Mouse (Mus musculus): ENCODE measurements around the gene Txnip. TPM values are rescaled to one million over a fixed set of nuclear protein-coding genes. Genes with fewer than 3 reads are reported as not detected.
A peak's percentile ranks its signal among the peaks of the same experiment; 100 is the strongest.
"Not testable (repeated sequence)": the region's sequence is repeated elsewhere in the genome, so short reads cannot be mapped to it uniquely, and the experiment has no call there.

Txnip gene
- total RNA-seq, 1 experiment from 2014 or later: 575 TPM

- peak; percentile 91 for ATAC-seq (replicated peaks; ENCODE audit: insufficient number of reproducible peaks, low FRiP score, low TSS enrichment, poor library complexity, severe bottlenecking)
Observed at GRCm38 (mm10) chr3:96600639-96601250, 43.0 kb downstream of the Txnip start, which contains the start of gene Lix1l. TSS of gene Lix1l (plus strand) at chr3:96601149.

GRCm38 (mm10) chr3:96601251-96601787 lies 43.6 kb downstream of the Txnip start:
- ATAC-seq (replicated peaks; ENCODE audit: insufficient number of reproducible peaks, low FRiP score, low TSS enrichment, poor library complexity, severe bottlenecking): no peak

GRCm38 (mm10) chr3:96601941-96602703 lies 44.4 kb downstream of the Txnip start:
- no peak for ATAC-seq (replicated peaks; ENCODE audit: insufficient number of reproducible peaks, low FRiP score, low TSS enrichment, poor library complexity, severe bottlenecking)

GRCm38 (mm10) chr3:96602704-96603084 lies 44.9 kb downstream of the Txnip start:
- no peak for ATAC-seq (replicated peaks; ENCODE audit: insufficient number of reproducible peaks, low FRiP score, low TSS enrichment, poor library complexity, severe bottlenecking)

- no peak for ATAC-seq (replicated peaks; ENCODE audit: insufficient number of reproducible peaks, low FRiP score, low TSS enrichment, poor library complexity, severe bottlenecking)
Observed at GRCm38 (mm10) chr3:96603311-96603710, 45.6 kb downstream of the Txnip start.

GRCm38 (mm10) chr3:96606007-96606406 lies 48.2 kb downstream of the Txnip start:
- ATAC-seq (replicated peaks; ENCODE audit: insufficient number of reproducible peaks, low FRiP score, low TSS enrichment, poor library complexity, severe bottlenecking): not testable (repeated sequence)

- ATAC-seq (replicated peaks; ENCODE audit: insufficient number of reproducible peaks, low FRiP score, low TSS enrichment, poor library complexity, severe bottlenecking): no peak
Observed at GRCm38 (mm10) chr3:96606618-96607017, 48.9 kb downstream of the Txnip start.

Other genes starting within 250 kb of the Txnip start
- gene BC107364, start 105.7 kb upstream of the Txnip start, total RNA-seq (2017): not detected in 3 replicates
- 0.64 TPM in 1 of 3 replicates, not detected in the others for gene Hfe2, start 32.8 kb upstream of the Txnip start, total RNA-seq (2017)
- not detected in 3 replicates for gene Gm16253, start 19.0 kb downstream of the Txnip start, total RNA-seq (2017)
- gene Polr3gl, start 36.2 kb downstream of the Txnip start, total RNA-seq (2017): 75.3 to 86.8 TPM (median 84.0 TPM) in 3 replicates
- gene Ankrd34a, start 38.7 kb downstream of the Txnip start, total RNA-seq (2017): not detected in 3 replicates
- gene Lix1l, start 43.2 kb downstream of the Txnip start, total RNA-seq (2017): 0.68 to 0.95 TPM in 2 of 3 replicates, not detected in the other
- gene Rbm8a, start 72.0 kb downstream of the Txnip start, total RNA-seq (2017): 41.2 to 53.1 TPM (median 49.7 TPM) in 3 replicates
- 11.2 to 27.1 TPM (median 22.5 TPM) in 3 replicates for gene Pex11b, start 77.4 kb downstream of the Txnip start, total RNA-seq (2017)
- 0.19 TPM in 1 of 3 replicates, not detected in the others for gene Gm42957, start 77.5 kb downstream of the Txnip start, total RNA-seq (2017)
- 0.21 to 1.2 TPM (median 0.38 TPM) in 3 replicates for gene Itga10, start 87.6 kb downstream of the Txnip start, total RNA-seq (2017)
- 0.21 to 0.68 TPM (median 0.38 TPM) in 3 replicates for gene Ankrd35, start 112.2 kb downstream of the Txnip start, total RNA-seq (2017)
- 6.2 to 29.1 TPM (median 14.9 TPM) in 3 replicates for gene Pias3, start 138.4 kb downstream of the Txnip start, total RNA-seq (2017)
- 0.57 to 2.7 TPM in 2 of 3 replicates, not detected in the other for gene Nudt17, start 150.6 kb downstream of the Txnip start, total RNA-seq (2017)
- 39.3 to 48.7 TPM (median 39.7 TPM) in 3 replicates for gene Polr3c, start 169.7 kb downstream of the Txnip start, total RNA-seq (2017)
- 118 to 123 TPM (median 119 TPM) in 3 replicates for gene Rnf115, start 169.7 kb downstream of the Txnip start, total RNA-seq (2017)